Mouse (Mus musculus) small intestine, adult 2 months (tissue): Measurements from ENCODE around the gene Slc51a.

Source experiments
- CTCF ChIP-seq: fragments of 200-500 bp; IDR thresholded peaks from 2 replicates; pipeline ENCODE4 v1.5.1; 2012; ENCODE audit warnings: low read depth, mild to moderate bottlenecking, control low read depth, inconsistent platforms, low read length, moderate library complexity, mixed read lengths; ENCODE audit not compliant: insufficient replicate concordance, insufficient read length; ENCODE audit errors: extremely low read depth
- POLR2A ChIP-seq: fragments of 200-500 bp; IDR thresholded peaks from 2 replicates; pipeline ENCODE4 v1.6.1; 2012; ENCODE audit warnings: low read depth, mild to moderate bottlenecking, control low read depth, inconsistent platforms, low read length, moderate library complexity

GRCm38 (mm10) chr16:32454646-32455045, 33.0 kb downstream of the Slc51a start:
- no peak for TF ChIP-seq CTCF
- TF ChIP-seq POLR2A = no peak
